Mouse (Mus musculus) cerebellum, adult 11-12 months (tissue): ENCODE measurements around the gene Rhox7a.
"Not testable (repeated sequence)": the region's sequence is repeated elsewhere in the genome, so short reads cannot be mapped to it uniquely, and the experiment has no call there.

Source experiments
- DNase-seq: peaks from one replicate; pipeline ENCODE4 v3.0.0; 2022

The Rhox7a gene

GRCm38 (mm10) chrX:37831386-37831785 is at the start of gene Rhox7a:
Rhox7a (plus strand) TSS chrX:37831686.
- DNase-seq: not testable (repeated sequence)

- no peak for DNase-seq
Measured at GRCm38 (mm10) chrX:37807286-37808080, 24.0 kb upstream of the Rhox7a start.

GRCm38 (mm10) chrX:37809396-37809795 is 22.1 kb upstream of the Rhox7a start:
- no peak for DNase-seq

GRCm38 (mm10) chrX:37811179-37811578 is 20.3 kb upstream of the Rhox7a start:
- DNase-seq: no peak

- DNase-seq: no peak
Measured at GRCm38 (mm10) chrX:37815665-37816064, 15.8 kb upstream of the Rhox7a start.

- DNase-seq: not testable (repeated sequence)
Measured at GRCm38 (mm10) chrX:37826610-37827009, 4.9 kb upstream of the Rhox7a start, which contains the start of gene Rhox6. Rhox6 (plus strand) TSS chrX:37826910.

- DNase-seq: no peak
Measured at GRCm38 (mm10) chrX:37871641-37872040, 40.2 kb downstream of the Rhox7a start.

GRCm38 (mm10) chrX:37878844-37879243 is 47.4 kb downstream of the Rhox7a start, which contains the start of gene Rhox8:
Rhox8 (minus strand) TSS chrX:37878944.
- DNase-seq: no peak
